Mouse (Mus musculus) liver, postnatal 0 days (tissue): ENCODE data around the gene Gbe1.

Experiments
- CTCF ChIP-seq: sonication (generic); IDR thresholded peaks from 2 replicates; pipeline ENCODE4 v1.5.1; 2016; ENCODE audit warnings: antibody characterized with exemption, low read depth
- EP300 ChIP-seq: IDR thresholded peaks from 2 replicates; pipeline ENCODE4 v1.6.1; 2016; ENCODE audit warnings: antibody characterized with exemption, low read depth, mild to moderate bottlenecking

DNA sequence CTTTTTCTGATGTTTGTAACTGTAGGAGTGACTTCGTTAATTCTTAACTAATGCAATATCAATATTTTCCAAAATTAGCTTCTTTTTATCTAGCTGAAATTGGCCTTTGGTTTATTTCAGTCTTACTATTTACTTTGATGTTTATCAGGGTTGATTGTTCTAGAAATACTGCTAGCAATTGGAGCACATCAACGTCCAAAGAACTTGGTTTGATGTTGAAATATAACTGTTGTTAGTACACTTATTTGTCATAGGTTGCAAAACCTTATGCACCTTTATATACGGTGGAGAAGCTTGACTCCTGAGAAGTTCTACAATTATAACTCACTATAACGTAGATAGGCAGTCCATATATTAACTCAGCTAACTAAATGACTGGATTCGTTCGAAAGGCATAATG is 14.8 kb downstream of the Gbe1 start:
- no peak for TF ChIP-seq EP300
- no peak for TF ChIP-seq CTCF
